ENCODE assay signal across 24 mouse cellular contexts in the genomic region with DNA sequence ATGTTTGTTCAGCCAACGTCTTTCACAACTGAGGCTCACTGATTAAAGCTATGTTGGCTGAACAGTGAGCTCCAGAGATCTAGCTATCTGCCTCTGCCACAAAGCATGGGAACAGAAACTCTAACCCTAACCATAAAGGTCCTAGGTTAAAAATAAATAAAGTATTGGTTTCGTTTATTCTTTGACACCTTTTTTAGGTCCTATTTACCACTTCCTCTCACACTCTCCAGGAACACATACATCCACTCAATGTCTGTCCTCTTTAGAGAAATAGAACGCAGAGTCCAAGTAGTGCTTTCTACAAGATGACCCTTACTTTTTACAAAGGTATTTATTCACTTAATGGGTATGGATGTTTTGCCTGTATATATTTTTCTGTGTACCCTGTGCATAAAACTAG. TPM values are rescaled to one million over a fixed set of nuclear protein-coding genes. Genes with fewer than 3 reads are reported as not detected.
DNase-seq lines count a peak whose midpoint lies in the region; ATAC-seq and TF ChIP-seq lines count a peak whose summit lies in the region.
"Had no signal": no experiment of that assay in that cellular context is flagged by ENCODE, and none has a peak within 500 bp of the region (broad histone marks: within the 10 kb centered on the region; RNA-seq: fewer than 3 reads in every experiment).

No protein-coding gene starts in this region.

- no peak for DNase-seq in testis, postnatal 10 days (ENCODE audit: low spot score)
- DNase-seq in urinary bladder, postnatal 25 days (ENCODE audit: low spot score), result no peak
- DNase-seq in B cell, adult 2 months, result no peak
- DNase-seq: adrenal gland, adult 2 months; adrenal gland, postnatal 14 days; adrenal gland, postnatal 36 days; cerebellum, adult 11-12 months; cerebellum, adult 2 months; cerebellum, adult 9-10 months; cerebellum, postnatal 10 days; cerebellum, postnatal 25 days; embryo, embryonic 11 days; forebrain, postnatal 0 days had no signal

- no peaks in the 10 kb centered on the region for H3K4me1 ChIP-seq in testis, adult 2 months (ENCODE audit: control insufficient read depth, insufficient read depth, low read length)

- H3K4me3 ChIP-seq in testis, adult 2 months (ENCODE audit: control insufficient read depth, low read depth, low read length), result peak overlapping the region; percentile 51; the same call in 1 of the 2 replicates
- H3K4me3 ChIP-seq: embryonic facial prominence, embryonic 13.5 days; embryonic facial prominence, embryonic 15.5 days; erythroblast, embryonic 14.5 days; forebrain, embryonic 10.5 days; forebrain, embryonic 13.5 days; forebrain, embryonic 15.5 days had no signal

- H3K27me3 ChIP-seq in testis, adult 2 months (ENCODE audit: control insufficient read depth, insufficient read depth, low read length), result no peaks in the 10 kb centered on the region
- H3K27me3 ChIP-seq: embryonic facial prominence, embryonic 13.5 days; embryonic facial prominence, embryonic 15.5 days; forebrain, embryonic 13.5 days; forebrain, embryonic 15.5 days; Patski had no signal

- TF ChIP-seq POLR2A in testis, adult 2 months (IDR thresholded peaks at IDR 0.05; ENCODE audit: control insufficient read depth, low read depth, low read length), result no peak

- TF ChIP-seq CTCF in testis, adult 2 months (IDR thresholded peaks at IDR 0.05; ENCODE audit: control insufficient read depth, insufficient read depth, insufficient replicate concordance, low read depth, low read length), result no peak

- H3K36me3 ChIP-seq in testis, adult 2 months (ENCODE audit: control insufficient read depth, insufficient read depth, low read length), result peaks cover 4% of the 10 kb centered on the region

- no peak overlapping the region for H3K27ac ChIP-seq in testis, adult 2 months (ENCODE audit: control insufficient read depth, insufficient read depth, low read depth, low read length)
- H3K27ac ChIP-seq: embryonic facial prominence, embryonic 13.5 days; embryonic facial prominence, embryonic 15.5 days; forebrain, embryonic 10.5 days; forebrain, embryonic 13.5 days; forebrain, embryonic 15.5 days had no signal

- 0 out of 2 replicates have a peak, but pooled peaks have one; percentile 22 for ATAC-seq in common myeloid progenitor, adult 5-6 weeks (replicated peaks; ENCODE audit: low read depth, poor library complexity, severe bottlenecking)
- ATAC-seq in megakaryocyte, adult 5-6 weeks (ENCODE audit: poor library complexity, severe bottlenecking), result peak; percentile 51
- no peak for ATAC-seq in megakaryocyte progenitor cell, adult 5-6 weeks (replicated peaks; ENCODE audit: poor library complexity)
- ATAC-seq: forebrain, embryonic 13.5 days; forebrain, embryonic 15.5 days; forebrain, postnatal 0 days; Patski had no signal

RNA-seq across cellular contexts. Expression of gene Cep57, which starts 6.1 kb away (rescaled TPM):
- 84.8 and 97.6 TPM in 2 replicates for polyA plus RNA-seq in testis, adult 2 months (2012; rRNA removed)
- 105 and 112 TPM in 2 replicates for total RNA-seq in common myeloid progenitor, adult 5-6 weeks (2017)
- 35.8 and 39.9 TPM in 2 replicates for total RNA-seq in megakaryocyte, adult 5-6 weeks (2015)
- 46.2 and 48.4 TPM in 2 replicates for total RNA-seq in megakaryocyte, adult 5-6 weeks (2017)
- total RNA-seq in megakaryocyte progenitor cell, adult 5-6 weeks (2015), result 61.9 and 75.1 TPM in 2 replicates
- total RNA-seq in megakaryocyte progenitor cell, adult 5-6 weeks (2017), result 66.5 and 81.3 TPM in 2 replicates

RNA-seq across cellular contexts. Expression of gene Fam76b, which starts 6.7 kb away (rescaled TPM):
- polyA plus RNA-seq in testis, adult 2 months (2012; rRNA removed), result 6.6 and 6.9 TPM in 2 replicates
- 75.9 and 77.2 TPM in 2 replicates for total RNA-seq in common myeloid progenitor, adult 5-6 weeks (2017)
- total RNA-seq in megakaryocyte, adult 5-6 weeks (2015), result 59.9 and 65.9 TPM in 2 replicates
- 75.8 and 89.9 TPM in 2 replicates for total RNA-seq in megakaryocyte, adult 5-6 weeks (2017)
- total RNA-seq in megakaryocyte progenitor cell, adult 5-6 weeks (2015), result 44.1 and 51.4 TPM in 2 replicates
- total RNA-seq in megakaryocyte progenitor cell, adult 5-6 weeks (2017), result 60.5 and 70.5 TPM in 2 replicates
